Mouse (Mus musculus): ENCODE results near the gene Fam213b.

DNA sequence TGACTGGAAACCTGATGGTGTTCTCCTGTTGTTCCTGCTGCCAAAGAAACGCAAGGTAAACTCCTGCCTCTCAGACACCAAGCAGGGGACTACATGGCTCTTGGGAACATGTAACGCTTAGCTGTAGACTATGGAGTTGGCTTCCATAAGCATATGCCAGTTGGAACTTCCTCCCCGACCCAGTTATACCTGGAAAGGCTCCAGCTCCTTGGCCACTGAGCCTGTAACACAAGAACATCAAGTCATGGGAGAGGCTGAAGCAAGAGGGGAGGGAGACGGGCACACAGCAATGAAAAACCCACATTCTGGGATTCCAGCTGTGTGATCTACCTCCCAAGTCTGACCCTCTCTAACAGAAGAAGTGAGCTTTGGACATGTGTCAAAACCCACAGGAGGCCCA lies 23.4 kb upstream of the Fam213b start:
- no peak for TF ChIP-seq POLR2A (IDR thresholded peaks at IDR 0.05; ENCODE audit: low read depth, low read length)
- TF ChIP-seq CTCF (conservative IDR thresholded peaks at IDR 0.05; ENCODE audit: insufficient read depth, insufficient read length, low read depth, low read length), result no peak

All from kidney, adult 2 months (tissue).